Mouse (Mus musculus) intestine, embryonic 14.5 days (tissue): Measurements from ENCODE around the gene Calm4. TPM values are rescaled to one million over a fixed set of nuclear protein-coding genes. Genes with fewer than 3 reads are reported as not detected.
"Not testable (repeated sequence)": the region's sequence is repeated elsewhere in the genome, so short reads cannot be mapped to it uniquely, and the experiment has no call there.

Source experiments
- ATAC-seq: fragments of 200-750 bp; cut with Nextera tagmentation; replicated peaks from 2 replicates; pipeline ENCODE4 v1.8.0; 2017; ENCODE audit warnings: low read depth, moderate number of reproducible peaks, moderate TSS enrichment, moderate library complexity; ENCODE audit not compliant: low FRiP score, low TSS enrichment
- DNase-seq: peaks from one replicate; pipeline ENCODE4 v3.0.0-alpha.2; 2018; ENCODE audit warnings: low spot score
- H3K27ac ChIP-seq: fragments of 300-500 bp; sonication (generic); 2 replicates; pipeline ENCODE4 v1.5.1; 2014; ENCODE audit warnings: low read depth, mild to moderate bottlenecking, control low read depth
- H3K27me3 ChIP-seq: fragments of 300-500 bp; sonication (generic); replicated peaks from 2 replicates; pipeline ENCODE4 v1.6.1; 2014; ENCODE audit warnings: low read length, control low read depth; ENCODE audit not compliant: control insufficient read depth, insufficient read depth
- H3K36me3 ChIP-seq: fragments of 300-500 bp; sonication (generic); 2 replicates; pipeline ENCODE4 v1.6.1; 2014; ENCODE audit warnings: low read length, control low read depth; ENCODE audit not compliant: control insufficient read depth, insufficient read depth
- H3K4me1 ChIP-seq: fragments of 300-500 bp; sonication (generic); replicated peaks from 2 replicates; pipeline ENCODE4 v1.6.1; 2014; ENCODE audit warnings: low read length, control low read depth, mixed read lengths; ENCODE audit not compliant: control insufficient read depth, insufficient read depth
- H3K4me2 ChIP-seq: fragments of 300-500 bp; sonication (generic); 2 replicates; pipeline ENCODE4 v1.6.1; 2014; ENCODE audit warnings: low read length
- H3K4me3 ChIP-seq: fragments of 300-500 bp; sonication (generic); 2 replicates; pipeline ENCODE4 v1.5.1; 2014; ENCODE audit warnings: low read depth, low read length, control low read depth, mixed read lengths
- H3K9ac ChIP-seq: fragments of 300-500 bp; sonication (generic); 2 replicates; pipeline ENCODE4 v1.6.1; 2014; ENCODE audit warnings: mild to moderate bottlenecking, low read length
- H3K9me3 ChIP-seq: fragments of 300-500 bp; sonication (generic); 2 replicates; pipeline ENCODE4 v1.6.1; 2016; ENCODE audit warnings: low read length, control low read depth; ENCODE audit not compliant: control insufficient read depth
- WGBS: fragments of 180-500 bp; shearing (Covaris S2); extraction: QIAGEN DNeasy Blood & Tissue Kit; methylation state at CpG from one replicate; pipeline ENCODE4 v1.1.7; 2014; 5-methylcytosine and 5-hydroxymethylcytosine counted together
- polyA plus RNA-seq: library from polyadenylated mRNA; unstranded; fragments of >200 nt; fragmentation: Nextera tagmentation; extraction: Ambion mirVana; gene quantifications from 2 replicates; pipeline ENCODE4 v1.2.1, GENCODE M21; 2014

The Calm4 gene
- polyA plus RNA-seq: not detected in 2 replicates

GRCm38 (mm10) chr13:3837312-3837807 lies at the start of gene Calm4:
TSS of gene Calm4 (plus strand) at chr13:3837757.
- not testable (repeated sequence) for H3K27ac ChIP-seq, H3K36me3 ChIP-seq, H3K9ac ChIP-seq, DNase-seq, ATAC-seq, H3K27me3 ChIP-seq, H3K9me3 ChIP-seq, H3K4me2 ChIP-seq, H3K4me3 ChIP-seq, H3K4me1 ChIP-seq

GRCm38 (mm10) chr13:3788588-3788987 lies 49.0 kb upstream of the Calm4 start:
- peak; percentile 28; the same call in 1 of the 2 replicates for ATAC-seq

GRCm38 (mm10) chr13:3789531-3789930 lies 48.0 kb upstream of the Calm4 start:
- H3K4me1 ChIP-seq: peaks cover 5% of the 10 kb centered on the region; the same call in 1 of the 2 replicates
- no peak overlapping the region for H3K9ac ChIP-seq
- ATAC-seq (0 out of 2 replicates have a peak, but pooled peaks have one; percentile 21), DNase-seq (no peak)
- no peaks in the 10 kb centered on the region for H3K9me3 ChIP-seq
- no peak overlapping the region for H3K4me3 ChIP-seq
- WGBS: 49% methylated on average over 2 of the region's 2 CpGs
- no peak overlapping the region for H3K27ac ChIP-seq
- H3K36me3 ChIP-seq: no peaks in the 10 kb centered on the region
- H3K27me3 ChIP-seq: no peaks in the 10 kb centered on the region
- H3K4me2 ChIP-seq: no peak overlapping the region

More at GRCm38 (mm10) chr13:3788588-3788987, 49.0 kb upstream of the Calm4 start:
- H3K9ac ChIP-seq: no peak overlapping the region
- WGBS: 73% methylated on average over 2 of the region's 2 CpGs
- no peak overlapping the region for H3K4me2 ChIP-seq
- H3K4me3 ChIP-seq: no peak overlapping the region
- H3K4me1 ChIP-seq: peaks cover 5% of the 10 kb centered on the region; the same call in 1 of the 2 replicates
- DNase-seq: no peak
- H3K27ac ChIP-seq: no peak overlapping the region
- no peaks in the 10 kb centered on the region for H3K27me3 ChIP-seq
- no peaks in the 10 kb centered on the region for H3K9me3 ChIP-seq
- H3K36me3 ChIP-seq: no peaks in the 10 kb centered on the region

GRCm38 (mm10) chr13:3796649-3797048 lies 40.9 kb upstream of the Calm4 start:
- H3K27me3 ChIP-seq: no peaks in the 10 kb centered on the region
- no peak overlapping the region for H3K9ac ChIP-seq
- DNase-seq: no peak
- H3K4me2 ChIP-seq: no peak overlapping the region
- H3K4me3 ChIP-seq: no peak overlapping the region
- no peak overlapping the region for H3K27ac ChIP-seq
- H3K36me3 ChIP-seq: no peaks in the 10 kb centered on the region
- ATAC-seq: no peak
- 44% methylated on average over 4 of the region's 4 CpGs for WGBS
- peaks cover 4% of the 10 kb centered on the region; the same call in 1 of the 2 replicates for H3K4me1 ChIP-seq
- H3K9me3 ChIP-seq: no peaks in the 10 kb centered on the region

- peaks cover 4% of the 10 kb centered on the region; the same call in 1 of the 2 replicates for H3K4me1 ChIP-seq
- no peaks in the 10 kb centered on the region for H3K27me3 ChIP-seq
- no peak overlapping the region for H3K4me3 ChIP-seq
- no peaks in the 10 kb centered on the region for H3K9me3 ChIP-seq
- DNase-seq (no peak), ATAC-seq (no peak)
- H3K36me3 ChIP-seq: no peaks in the 10 kb centered on the region
- no peak overlapping the region for H3K9ac ChIP-seq
- no peak overlapping the region for H3K27ac ChIP-seq
- H3K4me2 ChIP-seq: no peak overlapping the region
These were observed 38.8 kb upstream of the Calm4 start for GRCm38 (mm10) chr13:3798751-3799150.

GRCm38 (mm10) chr13:3799386-3799785 lies 38.2 kb upstream of the Calm4 start:
- no peak overlapping the region for H3K4me3 ChIP-seq
- no peaks in the 10 kb centered on the region for H3K36me3 ChIP-seq
- H3K4me2 ChIP-seq: no peak overlapping the region
- peaks cover 4% of the 10 kb centered on the region; the same call in 1 of the 2 replicates for H3K4me1 ChIP-seq
- no peak overlapping the region for H3K9ac ChIP-seq
- DNase-seq (no peak), ATAC-seq (peak; percentile 74)
- H3K27ac ChIP-seq: no peak overlapping the region
- H3K9me3 ChIP-seq: no peaks in the 10 kb centered on the region
- 10% methylated on average over 3 of the region's 3 CpGs for WGBS
- H3K27me3 ChIP-seq: no peaks in the 10 kb centered on the region

GRCm38 (mm10) chr13:3804186-3804585 lies 33.4 kb upstream of the Calm4 start, which contains the start of gene Calml3:
TSS of gene Calml3 (minus strand) at chr13:3804316.
- no peak for ATAC-seq
- WGBS: 89% methylated on average over 13 of the region's 13 CpGs
- Histone ChIP-seq H3K9me3 (no peaks in the 10 kb centered on the region), H3K27ac (no peak within 1 kb of the TSS), H3K36me3 (no peaks in the 10 kb centered on the region), H3K9ac (no peak within 1 kb of the TSS), H3K4me1 (peaks cover 4% of the 10 kb centered on the region; the same call in 1 of the 2 replicates), H3K4me3 (no peak within 1 kb of the TSS), H3K4me2 (no peak within 1 kb of the TSS), H3K27me3 (no peaks in the 10 kb centered on the region)
- peak; percentile 24 for DNase-seq

- 0 out of 2 replicates have a peak overlapping the region, but pooled peaks have one; percentile 22 for H3K27ac ChIP-seq
- ATAC-seq (no peak), DNase-seq (peak; percentile 45)
- no peak overlapping the region for H3K9ac ChIP-seq
- no peaks in the 10 kb centered on the region for H3K36me3 ChIP-seq
- WGBS: 49% methylated on average over 2 of the region's 2 CpGs
- H3K4me1 ChIP-seq: peaks cover 4% of the 10 kb centered on the region; the same call in 1 of the 2 replicates
- H3K4me2 ChIP-seq: no peak overlapping the region
- no peaks in the 10 kb centered on the region for H3K9me3 ChIP-seq
- no peaks in the 10 kb centered on the region for H3K27me3 ChIP-seq
- H3K4me3 ChIP-seq: no peak overlapping the region
These were observed 32.4 kb upstream of the Calm4 start for GRCm38 (mm10) chr13:3805132-3805531.

- H3K4me3 ChIP-seq: no peak overlapping the region
- no peaks in the 10 kb centered on the region for H3K36me3 ChIP-seq
- H3K9ac ChIP-seq: no peak overlapping the region
- no peaks in the 10 kb centered on the region for H3K9me3 ChIP-seq
- H3K4me1 ChIP-seq: peaks cover 4% of the 10 kb centered on the region; the same call in 1 of the 2 replicates
- no peak overlapping the region for H3K4me2 ChIP-seq
- no peaks in the 10 kb centered on the region for H3K27me3 ChIP-seq
- 0 out of 2 replicates have a peak overlapping the region, but pooled peaks have one; percentile 22 for H3K27ac ChIP-seq
- 62% methylated on average over 5 of the region's 5 CpGs for WGBS
- DNase-seq: peak; percentile 51
- no peak for ATAC-seq
These were observed 31.9 kb upstream of the Calm4 start for GRCm38 (mm10) chr13:3805638-3806037.
